Mouse (Mus musculus) bone marrow, adult 2 months (tissue): ENCODE data around the gene Utp11. TPM values are rescaled to one million over a fixed set of nuclear protein-coding genes. Genes with fewer than 3 reads are reported as not detected.
A peak's percentile ranks its signal among the peaks of the same experiment; 100 is the strongest.

ENCODE experiments used
- H3K27ac ChIP-seq: fragments of 200-500 bp; 2 replicates; pipeline ENCODE4 v1.5.1; 2012; ENCODE audit warnings: low read depth, mild to moderate bottlenecking, control low read depth, inconsistent platforms, low read length; ENCODE audit not compliant: control insufficient read depth, poor library complexity, insufficient read depth
- H3K4me1 ChIP-seq: fragments of 200-500 bp; 2 replicates; pipeline ENCODE4 v1.6.1; 2011; ENCODE audit warnings: low read length; ENCODE audit not compliant: control insufficient read depth, insufficient read depth
- H3K4me3 ChIP-seq: fragments of 200-500 bp; replicated peaks from 2 replicates; pipeline ENCODE3; 2011; ENCODE audit warnings: mild to moderate bottlenecking, low read depth, low read length, control low read depth; ENCODE audit not compliant: control insufficient read depth
- CTCF ChIP-seq: fragments of 200-500 bp; IDR thresholded peaks from 2 replicates; pipeline ENCODE4 v1.5.1; 2011; ENCODE audit warnings: low read length, control low read depth; ENCODE audit not compliant: control insufficient read depth, insufficient read depth
- POLR2A ChIP-seq: fragments of 200-500 bp; IDR thresholded peaks from 2 replicates; pipeline ENCODE4 v1.6.1; 2011; ENCODE audit warnings: low read depth, mild to moderate bottlenecking, control low read depth, low read length, borderline replicate concordance; ENCODE audit not compliant: control insufficient read depth
- WGBS: fragments of 180-500 bp; shearing (Covaris S2); methylation state at CpG from one replicate; pipeline ENCODE4 v1.1.7; 2018; 5-methylcytosine and 5-hydroxymethylcytosine counted together
- polyA plus RNA-seq: library from polyadenylated mRNA; stranded (reverse); fragments of >200 nt; gene quantifications from 2 replicates; pipeline ENCODE4 v1.2.4, GENCODE M21; 2011; ENCODE audit warnings: low replicate concordance; ENCODE audit not compliant: missing spikeins, insufficient read depth, insufficient read length

Utp11 gene
- polyA plus RNA-seq, 1 experiment, result 26.9 TPM

DNA sequence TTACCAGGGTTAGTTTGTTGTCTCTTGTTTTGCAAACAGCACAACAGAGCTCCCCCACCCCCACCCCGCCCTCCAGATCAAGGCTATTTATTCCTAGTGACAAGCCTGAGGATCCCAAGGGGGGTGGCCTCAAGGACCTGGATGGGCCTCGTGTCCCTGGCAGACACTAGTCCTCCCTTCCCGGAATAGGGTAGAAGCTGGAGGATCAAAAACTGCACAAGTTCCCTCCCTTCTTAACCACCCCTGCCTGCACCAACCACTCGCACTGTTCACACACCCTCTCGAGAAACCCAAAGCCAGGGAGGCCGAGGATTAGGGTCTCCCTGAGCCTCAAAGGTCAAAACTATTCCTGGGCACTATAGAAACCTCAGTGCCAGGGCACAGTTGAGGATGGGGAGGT, 6.4 kb upstream of the Utp11 start:
- 46% methylated on average over 6 of the region's 6 CpGs for WGBS
- no peak overlapping the region for H3K27ac ChIP-seq
- TF ChIP-seq CTCF, result no peak
- no peak for TF ChIP-seq POLR2A
- peaks cover 7% of the 10 kb centered on the region; the same call in 1 of the 2 replicates for H3K4me1 ChIP-seq
- no peak overlapping the region for H3K4me3 ChIP-seq

DNA sequence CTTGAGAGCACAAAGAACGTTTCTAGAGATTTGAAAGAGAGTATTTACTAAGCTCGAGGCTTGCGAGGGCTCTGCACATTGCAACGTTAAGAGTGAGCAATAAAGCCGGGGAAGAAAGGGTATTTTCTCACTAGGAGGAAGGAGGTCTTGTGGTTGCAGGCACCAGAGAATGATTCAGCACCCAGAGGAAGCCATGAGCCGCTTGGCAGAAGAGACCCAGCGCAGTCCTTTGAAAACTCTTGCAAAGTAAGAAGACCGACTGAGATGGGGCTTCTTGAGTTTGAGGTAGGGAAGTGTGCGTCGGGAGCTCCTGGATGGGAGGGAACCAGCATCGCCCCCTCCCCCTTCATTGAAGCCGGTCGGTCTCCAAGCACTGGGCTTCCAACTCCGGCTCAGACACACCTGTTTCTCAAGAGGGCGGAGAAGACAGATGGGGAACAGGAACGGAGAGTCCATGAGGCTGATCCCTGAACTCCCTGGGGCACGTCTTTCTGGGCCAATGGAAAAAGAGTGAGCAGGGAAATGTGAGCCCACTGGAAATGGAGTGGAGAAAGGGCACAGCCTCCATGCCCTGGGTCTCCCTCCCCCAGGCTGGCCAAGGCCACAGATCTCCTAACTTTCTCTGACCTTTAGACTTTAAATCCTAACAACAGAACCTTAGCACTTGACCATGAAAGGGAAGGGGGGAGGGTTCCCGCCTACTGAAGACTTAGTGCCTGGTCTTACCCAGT, 2.6 kb upstream of the Utp11 start:
- Histone ChIP-seq H3K27ac (peak overlapping the region; percentile 78), H3K4me1 (no peaks in the 10 kb centered on the region; the same call in 1 of the 2 replicates), H3K4me3 (peak overlapping the region; percentile 66)
- TF ChIP-seq POLR2A (no peak), CTCF (no peak)
- WGBS, result 3% methylated on average over 18 of the region's 18 CpGs

DNA sequence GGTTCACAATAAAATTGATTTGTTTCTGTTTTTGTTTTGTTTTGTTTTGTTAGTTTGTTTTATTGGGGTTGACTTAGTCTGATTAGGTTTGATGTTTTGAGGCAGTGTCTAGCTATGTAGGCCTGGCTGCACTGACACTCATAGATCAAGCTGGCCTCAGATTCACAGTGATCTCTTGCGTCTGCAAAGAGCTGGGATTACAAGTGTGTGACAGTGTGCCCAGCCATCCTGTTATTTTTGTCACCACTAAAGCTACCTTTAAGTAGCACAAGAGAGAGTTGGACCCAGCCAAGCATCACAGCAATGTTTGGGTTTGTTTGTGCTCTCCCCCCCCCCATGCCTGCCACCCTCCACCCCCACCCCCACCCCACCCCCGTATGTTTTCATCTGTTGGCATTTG, 1.2 kb upstream of the Utp11 start:
- TF ChIP-seq POLR2A (no peak), CTCF (no peak)
- Histone ChIP-seq H3K4me1 (no peaks in the 10 kb centered on the region; the same call in 1 of the 2 replicates), H3K27ac (no peak overlapping the region), H3K4me3 (no peak overlapping the region)
- 77% methylated on average over 2 of the region's 2 CpGs for WGBS

DNA sequence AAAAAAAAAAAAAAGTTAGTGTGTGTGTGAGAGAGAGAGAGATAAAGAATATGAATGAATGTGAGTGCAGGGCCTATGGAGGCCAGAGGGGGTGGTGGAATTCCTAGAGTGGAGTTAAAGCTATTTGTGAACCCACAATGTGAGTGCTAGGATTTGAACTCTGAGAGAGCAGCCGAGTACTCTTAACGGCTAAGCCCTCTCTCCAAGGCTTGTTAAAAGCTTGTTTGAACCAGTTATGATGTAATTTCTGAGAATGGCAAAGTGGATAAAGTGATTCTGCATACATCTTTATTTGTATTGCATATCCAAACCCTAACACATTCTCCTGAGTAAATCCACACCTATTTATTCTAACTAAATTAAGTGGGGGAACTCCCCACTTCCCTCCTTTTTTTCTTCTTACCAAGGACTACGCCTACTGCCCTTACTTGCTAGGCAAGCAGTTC, 961 bp downstream of the Utp11 start:
- Histone ChIP-seq H3K4me3 (no peak overlapping the region), H3K27ac (no peak overlapping the region), H3K4me1 (no peaks in the 10 kb centered on the region; the same call in 1 of the 2 replicates)
- TF ChIP-seq POLR2A (no peak), CTCF (no peak)
- WGBS, result 40% methylated on average over 3 of the region's 3 CpGs

DNA sequence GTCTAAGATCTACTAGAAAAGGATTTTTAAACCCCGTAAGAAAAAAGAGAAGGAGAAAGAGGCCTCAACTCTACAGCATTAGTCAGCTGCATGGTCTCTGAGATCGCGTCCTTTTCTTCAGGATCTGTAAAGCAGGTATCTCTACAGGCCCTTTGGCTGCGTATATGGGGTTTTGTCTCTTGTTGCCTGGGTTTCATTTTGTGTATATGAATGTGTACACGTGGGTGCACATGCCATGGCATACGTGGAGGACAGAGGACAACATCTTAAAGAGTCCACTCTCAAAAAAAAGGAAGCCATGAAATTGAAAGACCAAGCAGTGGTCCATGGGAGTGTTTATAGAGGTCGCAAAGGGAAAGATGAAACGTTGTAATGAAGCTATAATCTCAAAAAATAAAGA, 1.9 kb downstream of the Utp11 start:
- Histone ChIP-seq H3K4me3 (no peak overlapping the region), H3K27ac (no peak overlapping the region), H3K4me1 (no peaks in the 10 kb centered on the region; the same call in 1 of the 2 replicates)
- TF ChIP-seq CTCF (no peak), POLR2A (no peak)
- WGBS, result 58% methylated on average over 8 of the region's 8 CpGs

DNA sequence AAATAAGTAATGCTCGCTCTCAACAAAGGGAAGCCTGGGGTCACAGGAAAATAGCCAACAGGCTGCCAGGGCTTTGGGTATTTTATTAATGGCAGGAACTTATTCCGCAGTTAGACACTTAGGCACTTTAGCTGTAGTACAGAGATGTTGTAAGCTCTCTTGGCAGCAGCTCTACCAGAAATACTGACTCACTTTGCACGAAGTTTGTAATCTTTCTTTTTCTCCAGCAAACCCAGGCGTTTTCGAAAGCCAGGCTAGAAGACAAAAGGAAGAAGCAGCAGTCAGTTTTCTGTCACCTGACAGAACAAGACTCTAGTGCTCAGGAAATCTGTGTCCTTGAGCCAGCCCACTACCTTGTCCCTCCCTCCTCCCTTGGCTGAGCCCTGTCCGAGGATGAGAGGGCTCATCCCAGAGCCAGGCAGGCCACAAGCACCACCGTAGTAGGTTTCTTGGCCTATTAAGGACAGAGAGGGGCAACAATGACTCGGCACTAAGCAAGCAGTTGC, 7.5 kb downstream of the Utp11 start:
- no peaks in the 10 kb centered on the region for H3K4me1 ChIP-seq
- H3K27ac ChIP-seq, result no peak overlapping the region
- H3K4me3 ChIP-seq, result no peak overlapping the region
- 64% methylated on average over 8 of the region's 8 CpGs for WGBS
- TF ChIP-seq POLR2A (no peak), CTCF (no peak)

DNA sequence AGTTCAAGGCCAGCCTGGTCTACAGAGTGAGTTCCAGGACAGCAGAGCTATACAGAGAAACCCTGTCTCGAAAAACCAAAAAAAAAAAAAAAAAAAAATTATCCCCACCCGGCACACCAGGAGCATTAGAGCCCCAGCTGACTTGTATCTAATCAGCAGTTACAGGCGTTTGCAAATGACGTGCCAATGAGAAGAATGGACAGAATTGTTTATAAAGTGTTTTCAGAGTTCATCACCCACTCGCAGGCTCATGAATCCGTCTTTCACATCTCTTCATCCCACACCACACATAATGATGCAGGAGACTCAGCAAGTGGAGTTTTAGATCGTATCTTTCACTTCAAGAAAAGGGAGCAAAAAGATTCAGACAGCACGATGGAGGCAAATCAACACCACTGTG, 7.9 kb downstream of the Utp11 start:
- Histone ChIP-seq H3K27ac (no peak overlapping the region), H3K4me1 (no peaks in the 10 kb centered on the region), H3K4me3 (no peak overlapping the region)
- 77% methylated on average over 8 of the region's 8 CpGs for WGBS
- TF ChIP-seq CTCF, result no peak
- no peak for TF ChIP-seq POLR2A

DNA sequence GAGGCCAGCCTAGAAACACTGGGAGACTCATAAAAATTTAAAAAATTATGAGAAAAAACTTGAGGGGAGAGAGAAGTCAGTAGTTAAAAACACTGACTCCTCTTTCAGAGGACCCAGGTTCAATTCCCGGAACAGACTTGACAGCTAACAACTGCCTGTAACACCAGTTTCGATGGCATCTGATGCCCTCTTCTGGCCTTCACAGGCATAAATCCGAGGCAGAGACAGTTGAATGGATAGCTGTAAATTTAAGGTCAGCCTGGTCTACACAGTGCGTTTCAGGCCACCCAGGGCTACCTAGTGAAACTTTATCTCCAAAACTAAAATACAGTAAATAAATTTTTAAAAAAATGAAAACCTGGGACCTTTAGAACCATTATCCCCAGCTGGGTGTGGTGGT, 8.4 kb downstream of the Utp11 start:
- no peaks in the 10 kb centered on the region for H3K4me1 ChIP-seq
- TF ChIP-seq POLR2A (no peak), CTCF (no peak)
- WGBS, result 77% methylated on average over 4 of the region's 4 CpGs
- no peak overlapping the region for H3K4me3 ChIP-seq
- no peak overlapping the region for H3K27ac ChIP-seq

DNA sequence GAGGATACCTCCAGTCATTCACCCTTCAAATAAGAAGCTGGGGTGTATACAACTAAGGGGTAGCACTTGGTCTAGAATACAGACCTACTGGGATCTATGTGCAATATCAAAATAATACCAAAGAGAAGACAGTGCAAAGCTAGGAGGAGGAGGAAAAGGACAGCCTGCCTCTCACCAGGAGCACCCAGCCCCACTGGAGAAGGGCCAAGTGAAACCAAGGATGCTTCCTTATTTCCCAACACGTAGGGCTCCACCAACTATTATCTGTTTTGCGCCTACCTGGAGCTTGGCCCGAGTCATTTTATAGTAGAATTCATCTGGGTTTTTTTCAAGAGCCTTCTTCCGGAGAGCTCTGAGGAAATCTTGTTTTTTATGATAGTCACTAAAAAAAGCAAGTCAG, 9.9 kb downstream of the Utp11 start:
- H3K4me1 ChIP-seq, result no peaks in the 10 kb centered on the region
- no peak for TF ChIP-seq CTCF
- WGBS, result 56% methylated on average over 4 of the region's 4 CpGs
- no peak overlapping the region for H3K27ac ChIP-seq
- no peak overlapping the region for H3K4me3 ChIP-seq

DNA sequence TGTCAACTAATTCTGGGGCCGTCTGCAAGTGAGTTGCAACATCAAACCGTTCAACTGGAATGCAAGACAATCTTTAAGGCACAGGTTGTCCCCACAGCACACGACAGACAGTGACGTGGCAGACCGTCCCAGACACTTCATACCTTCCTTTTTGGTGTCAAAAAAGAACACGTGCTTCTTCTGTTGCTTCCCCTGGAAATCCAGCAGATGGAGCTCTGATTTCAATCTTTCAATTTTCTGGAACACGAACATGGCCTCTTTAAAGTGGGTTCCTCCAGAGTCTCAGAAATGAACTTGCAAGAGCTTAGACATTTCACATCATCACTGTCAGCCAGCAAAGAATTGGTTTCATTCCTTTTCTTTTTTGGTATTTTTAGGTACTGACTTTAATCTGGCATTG, 11.1 kb downstream of the Utp11 start:
- Histone ChIP-seq H3K27ac (no peak overlapping the region), H3K4me1 (no peaks in the 10 kb centered on the region), H3K4me3 (no peak overlapping the region)
- 38% methylated on average over 7 of the region's 7 CpGs for WGBS
- TF ChIP-seq CTCF, result no peak
- no peak for TF ChIP-seq POLR2A
